Mouse (Mus musculus): ENCODE results near the gene Tspoap1.

Gene Tspoap1

GRCm38 (mm10) chr11:87745632-87746555 lies 14.4 kb upstream of the Tspoap1 start:
- no peak for DNase-seq

DNA sequence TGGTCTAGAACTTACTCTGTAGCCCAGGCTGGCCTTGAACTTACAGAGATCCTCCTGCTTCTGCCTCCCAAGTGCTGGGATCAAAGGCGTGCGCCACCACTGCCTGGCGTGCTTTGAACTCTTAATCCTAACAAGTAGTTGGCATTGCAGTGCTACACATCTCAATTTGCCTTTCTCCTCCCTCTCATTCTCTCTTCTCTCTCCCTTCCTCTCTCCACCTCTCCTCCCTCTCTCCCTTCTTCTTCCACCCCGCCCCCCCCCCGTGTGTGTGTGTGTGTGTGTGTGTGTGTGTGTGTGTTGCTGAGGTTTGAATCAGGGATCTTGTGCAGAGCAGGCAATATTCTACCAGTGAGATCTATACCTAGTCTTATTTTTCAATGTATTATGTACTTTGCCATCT lies 13.0 kb upstream of the Tspoap1 start:
- DNase-seq: no peak

DNA sequence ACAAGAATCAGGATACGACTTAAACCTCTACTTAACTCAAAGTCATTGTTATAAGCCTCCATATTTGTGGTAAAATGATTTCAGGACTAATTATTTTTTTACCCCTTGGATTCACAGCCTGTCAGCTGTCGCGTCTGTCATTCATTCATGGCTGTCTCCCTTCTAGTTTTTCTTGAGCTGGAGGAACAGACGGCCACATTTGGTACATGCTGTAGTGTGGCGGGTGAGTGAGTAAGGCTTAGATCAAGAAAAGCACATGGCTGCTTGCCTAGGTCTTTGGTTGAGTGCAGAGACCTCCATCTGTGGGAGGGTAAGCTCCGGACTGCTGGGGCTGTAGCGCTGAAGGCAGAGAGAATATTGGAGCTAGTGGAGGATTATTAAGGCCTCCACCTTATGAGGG lies 12.6 kb upstream of the Tspoap1 start:
- DNase-seq: no peak

- peak in 1 of 2 experiments; percentile 43 for DNase-seq
These were observed 11.9 kb upstream of the Tspoap1 start for GRCm38 (mm10) chr11:87748132-87749119.

DNA sequence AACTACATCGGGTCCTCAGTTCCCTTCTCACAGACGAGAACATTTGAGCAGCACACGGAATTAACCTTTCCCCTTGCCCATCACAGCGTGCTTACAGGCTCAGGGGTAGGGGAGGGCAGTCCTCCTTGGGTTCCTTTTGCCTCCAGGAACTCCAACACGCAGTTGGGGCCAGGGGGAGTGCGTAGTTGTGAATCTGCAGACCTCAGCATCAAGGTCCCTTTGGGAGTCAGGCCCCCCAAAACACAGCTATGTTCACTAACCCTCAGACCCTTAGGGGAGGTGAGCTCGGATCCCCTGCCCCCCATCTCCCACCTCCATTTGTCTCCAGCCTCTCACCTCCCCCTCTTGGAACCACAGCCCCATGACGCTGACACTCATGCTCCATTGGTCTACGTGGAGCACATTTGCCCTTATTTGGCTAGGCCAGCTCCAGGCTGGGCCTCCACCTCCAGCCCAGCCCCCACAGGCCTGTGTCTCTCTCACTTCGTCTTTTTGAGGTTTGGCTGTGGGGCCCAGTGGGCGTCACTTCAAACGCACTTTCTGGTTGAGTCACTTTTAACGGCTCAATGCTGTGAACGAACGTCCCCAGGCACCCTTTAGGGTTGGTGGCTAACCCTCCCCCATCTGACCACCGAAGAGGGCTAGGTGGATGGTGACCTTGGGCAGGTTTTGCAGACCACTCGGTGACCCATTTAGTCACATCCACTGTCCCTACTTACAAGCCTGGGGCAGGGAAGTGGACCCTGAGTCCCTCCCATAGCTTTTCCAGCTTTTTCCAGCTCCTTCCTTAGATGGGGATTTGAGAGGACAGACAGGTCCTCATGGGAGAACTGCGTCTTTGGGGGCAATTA lies 10.9 kb upstream of the Tspoap1 start:
- DNase-seq: peak; percentile 30 to 50

DNA sequence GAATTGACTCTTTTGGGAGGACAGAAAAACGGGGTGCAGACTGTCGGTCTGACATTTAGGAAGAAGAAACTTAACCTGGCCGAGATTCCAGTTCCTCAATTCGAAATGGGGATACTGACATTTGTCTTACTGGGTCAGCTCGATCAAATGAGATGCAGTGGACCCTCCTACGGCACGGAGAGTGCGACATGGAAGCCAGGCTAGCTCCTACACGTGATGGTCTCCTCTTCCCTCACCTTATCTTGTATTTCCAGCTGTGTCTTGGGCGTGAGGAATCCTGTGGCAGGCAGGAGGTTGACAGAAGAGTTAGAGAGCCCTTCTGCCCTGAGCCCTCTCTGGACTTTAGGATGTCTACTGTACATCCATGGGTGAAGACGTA lies 10.3 kb upstream of the Tspoap1 start:
- DNase-seq: no peak

GRCm38 (mm10) chr11:87750521-87750920 lies 9.8 kb upstream of the Tspoap1 start:
- no peak for DNase-seq

DNA sequence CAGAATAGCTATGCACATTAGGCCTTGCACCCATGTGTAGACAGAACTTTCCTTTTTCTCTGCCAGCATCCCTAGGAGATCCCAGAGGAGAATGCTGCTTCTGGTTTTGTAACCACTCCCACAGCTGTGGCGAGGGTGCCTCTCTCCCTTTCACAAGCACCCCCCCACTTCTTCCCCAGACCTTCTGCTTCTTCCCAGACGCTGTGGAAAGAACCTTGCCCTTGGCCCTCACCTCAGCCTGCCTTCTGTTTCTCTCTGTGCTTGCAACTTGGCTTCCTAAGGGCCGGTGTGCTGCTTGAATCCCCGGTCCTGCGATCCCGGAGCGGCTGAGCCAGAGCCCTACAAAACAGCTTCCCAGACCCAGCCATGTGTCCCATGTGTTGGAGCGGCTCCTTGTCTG lies 9.3 kb upstream of the Tspoap1 start:
- DNase-seq: no peak

GRCm38 (mm10) chr11:87751491-87751966 lies 8.8 kb upstream of the Tspoap1 start:
- DNase-seq: no peak

DNA sequence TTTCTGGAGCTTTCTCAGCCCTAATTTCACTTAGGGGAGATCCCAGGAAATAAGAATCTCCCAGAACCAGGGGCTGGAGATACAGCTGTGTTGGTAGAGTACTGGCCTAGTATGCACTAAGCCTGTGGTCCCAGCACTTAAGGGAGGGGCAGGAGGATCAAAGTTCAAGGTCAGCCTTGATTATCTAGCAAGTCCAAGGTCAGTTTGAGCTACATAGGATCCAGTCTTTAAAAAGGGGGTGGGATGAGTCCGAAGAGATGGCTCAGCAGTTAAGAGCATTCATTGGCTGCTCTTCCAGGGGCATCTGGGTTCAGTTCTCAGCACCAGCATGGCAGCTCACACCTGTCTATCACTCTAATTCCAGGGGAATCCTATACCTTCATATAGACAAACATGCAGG lies 8.0 kb upstream of the Tspoap1 start:
- DNase-seq: no peak

- DNase-seq: no peak
These were observed 7.1 kb upstream of the Tspoap1 start for GRCm38 (mm10) chr11:87753255-87753654.

GRCm38 (mm10) chr11:87753891-87754501 lies 6.3 kb upstream of the Tspoap1 start:
- DNase-seq: no peak

GRCm38 (mm10) chr11:87754603-87755002 lies 5.7 kb upstream of the Tspoap1 start:
- no peak for DNase-seq

DNA sequence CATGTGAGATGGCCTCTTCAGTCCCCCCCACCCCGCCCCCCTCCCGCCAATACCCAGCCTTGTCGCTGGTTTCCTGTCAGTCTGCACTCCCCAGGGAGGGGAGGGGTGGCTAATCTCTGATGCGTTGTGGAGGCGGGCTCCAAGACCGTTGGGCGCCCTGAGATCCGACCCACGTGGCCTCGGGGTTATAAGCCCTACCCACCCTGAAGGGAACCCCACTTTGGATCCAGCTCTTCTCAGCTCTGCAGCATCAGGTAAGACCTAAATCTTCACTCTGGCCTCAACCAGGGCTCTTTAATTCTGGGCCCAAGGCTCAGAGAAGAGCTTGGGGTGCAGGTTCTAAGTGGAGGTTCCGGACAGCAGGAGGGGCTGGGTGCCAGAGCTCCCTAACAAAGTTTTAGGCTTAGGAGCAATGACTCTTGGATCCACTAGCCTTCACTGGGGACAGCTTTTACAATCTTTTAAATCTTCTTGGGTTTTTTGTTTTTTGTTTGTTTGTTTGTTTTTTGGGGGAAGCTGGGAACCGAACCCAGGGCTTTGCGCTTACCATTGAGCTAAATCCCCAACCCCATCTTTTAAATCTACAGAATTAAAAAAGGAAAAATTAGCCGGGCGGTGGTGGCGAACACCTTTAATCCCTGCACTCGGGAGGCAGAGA lies 4.9 kb upstream of the Tspoap1 start:
- peak in 1 of 2 experiments; percentile 50 for DNase-seq

DNA sequence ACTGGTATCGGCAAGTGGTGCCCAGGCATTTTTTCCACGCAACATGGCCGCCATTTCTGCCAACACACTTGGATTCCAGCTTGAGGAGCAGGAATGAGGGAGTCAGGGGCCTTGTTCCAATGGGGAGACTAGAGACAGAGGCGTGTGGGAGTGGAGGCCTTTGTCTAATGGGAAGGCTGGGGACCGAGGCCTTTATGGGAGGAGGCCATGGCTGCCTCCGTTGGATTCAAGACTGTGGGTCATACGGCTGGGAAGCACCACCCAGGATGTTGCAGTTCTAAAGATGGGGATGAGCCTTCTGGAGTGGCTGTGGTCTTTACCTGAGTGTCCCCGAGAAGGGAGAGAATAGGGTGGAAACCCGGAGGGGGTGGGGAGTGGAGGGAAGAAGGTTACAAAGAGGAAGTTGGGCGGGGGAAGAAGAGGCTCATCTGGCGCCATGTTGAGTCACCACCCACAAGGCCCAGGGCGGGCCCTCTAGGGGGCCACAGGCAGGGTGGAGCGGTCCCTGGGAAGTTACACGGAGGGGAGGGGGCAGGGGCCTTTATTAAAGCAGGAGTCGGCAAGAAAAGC lies 4.0 kb upstream of the Tspoap1 start:
- peak in 1 of 2 experiments; percentile 22 for DNase-seq

- DNase-seq: no peak
These were observed 3.1 kb upstream of the Tspoap1 start for GRCm38 (mm10) chr11:87757001-87757954.

DNA sequence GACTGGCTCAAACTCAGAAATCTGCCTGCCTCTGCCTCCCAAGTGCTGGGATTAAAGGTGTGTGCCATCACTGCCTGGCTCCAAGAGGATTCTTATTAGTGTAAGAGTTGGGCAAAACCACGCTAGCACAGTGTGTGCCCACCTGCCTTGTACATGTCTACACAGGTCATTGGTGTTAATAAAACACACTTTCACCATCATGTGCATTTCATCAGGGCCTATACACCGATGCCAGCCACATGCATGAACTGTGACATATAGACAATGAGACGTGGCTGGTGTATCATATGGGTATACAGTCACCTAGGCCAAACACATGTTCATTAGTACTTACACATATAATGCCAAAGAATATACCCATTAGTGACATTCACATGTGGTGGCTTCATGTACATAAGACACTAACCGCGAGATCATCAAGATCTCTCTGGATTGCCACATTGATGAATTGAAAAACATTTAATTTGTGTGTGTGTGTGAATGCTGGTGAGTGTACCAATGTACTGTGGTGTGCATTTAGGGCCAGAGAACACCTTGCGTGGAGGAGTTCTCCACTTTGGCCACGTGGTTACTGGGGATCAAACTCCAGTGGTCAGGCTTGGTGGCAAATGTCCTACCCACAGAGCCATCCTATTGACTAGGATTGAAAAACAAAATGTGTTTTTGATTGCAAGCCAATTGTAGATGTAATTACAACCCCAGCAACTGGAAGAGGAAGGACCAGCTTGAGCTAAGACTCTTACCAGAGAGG lies 2.0 kb upstream of the Tspoap1 start:
- DNase-seq: no peak

DNA sequence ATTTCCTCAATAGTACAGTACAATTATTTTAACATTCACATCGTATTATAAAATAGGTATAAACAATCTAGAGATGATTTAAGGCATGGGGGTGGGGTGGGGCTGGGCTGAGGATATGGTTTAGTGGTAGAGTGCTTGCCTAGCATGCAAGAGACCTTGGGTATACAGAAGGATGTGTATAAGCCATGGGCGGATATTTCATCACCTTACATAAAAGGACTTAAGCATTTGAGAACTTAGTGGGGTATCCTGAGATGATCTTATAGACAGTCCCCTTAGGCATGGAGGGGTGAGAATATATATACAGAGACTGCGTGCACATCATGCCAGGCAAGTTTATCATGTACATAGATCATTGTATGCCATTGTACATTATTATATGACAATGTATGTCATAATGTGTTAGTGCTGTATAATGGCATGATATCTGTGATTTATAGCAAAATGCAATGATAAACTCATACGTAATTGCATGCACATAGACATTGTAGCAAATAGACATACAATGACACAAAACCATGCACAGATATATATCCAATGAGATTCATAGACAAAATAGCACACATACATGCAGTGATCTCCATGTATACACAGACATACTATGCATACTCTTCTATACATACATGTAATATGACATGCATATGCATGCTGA lies 1.3 kb upstream of the Tspoap1 start:
- no peak for DNase-seq
